Mouse (Mus musculus) midbrain, embryonic 13.5 days (tissue): ENCODE measurements around the gene A1cf. TPM values are rescaled to one million over a fixed set of nuclear protein-coding genes. Genes with fewer than 3 reads are reported as not detected.

Source experiments
- ATAC-seq: fragments of 200-750 bp; cut with Nextera tagmentation; 2 replicates; pipeline ENCODE4 v1.8.0; 2017; ENCODE audit warnings: mild to moderate bottlenecking, moderate TSS enrichment, moderate library complexity
- H3K27ac ChIP-seq: fragments of 300-500 bp; sonication (generic); 2 replicates; pipeline ENCODE4 v1.5.1; 2015; ENCODE audit warnings: inconsistent platforms, mild to moderate bottlenecking, moderate library complexity
- H3K27me3 ChIP-seq: fragments of 300-500 bp; sonication (generic); 2 replicates; pipeline ENCODE4 v1.6.1; 2015; ENCODE audit warnings: mild to moderate bottlenecking, inconsistent platforms
- H3K36me3 ChIP-seq: fragments of 300-500 bp; sonication (generic); 2 replicates; pipeline ENCODE4 v1.6.1; 2015; ENCODE audit warnings: mild to moderate bottlenecking, inconsistent platforms
- H3K4me1 ChIP-seq: fragments of 300-500 bp; sonication (generic); replicated peaks from 2 replicates; pipeline ENCODE4 v1.6.1; 2015; ENCODE audit warnings: inconsistent platforms
- H3K4me2 ChIP-seq: fragments of 300-500 bp; sonication (generic); replicated peaks from 2 replicates; pipeline ENCODE4 v1.6.1; 2015; ENCODE audit warnings: moderate library complexity, mild to moderate bottlenecking, inconsistent platforms
- H3K4me3 ChIP-seq: fragments of 300-500 bp; sonication (generic); replicated peaks from 2 replicates; pipeline ENCODE4 v1.5.1; 2015; ENCODE audit warnings: mild to moderate bottlenecking, inconsistent platforms
- H3K9ac ChIP-seq: fragments of 300-500 bp; sonication (generic); replicated peaks from 2 replicates; pipeline ENCODE4 v1.6.1; 2015; ENCODE audit warnings: mild to moderate bottlenecking, inconsistent platforms
- H3K9me3 ChIP-seq: fragments of 300-500 bp; sonication (generic); 2 replicates; pipeline ENCODE4 v1.6.1; 2016; ENCODE audit warnings: mild to moderate bottlenecking, inconsistent platforms
- WGBS: fragments of 180-500 bp; shearing (Covaris S2); methylation state at CpG from one replicate; pipeline ENCODE4 v1.1.7; 2015; 5-methylcytosine and 5-hydroxymethylcytosine counted together
- polyA plus RNA-seq: library from polyadenylated mRNA; unstranded; fragments of >200 nt; fragmentation: Nextera tagmentation; extraction: Ambion mirVana; gene quantifications from 2 replicates; pipeline ENCODE4 v1.2.1, GENCODE M21; 2015

A1cf gene
- not detected in 2 replicates for polyA plus RNA-seq

DNA sequence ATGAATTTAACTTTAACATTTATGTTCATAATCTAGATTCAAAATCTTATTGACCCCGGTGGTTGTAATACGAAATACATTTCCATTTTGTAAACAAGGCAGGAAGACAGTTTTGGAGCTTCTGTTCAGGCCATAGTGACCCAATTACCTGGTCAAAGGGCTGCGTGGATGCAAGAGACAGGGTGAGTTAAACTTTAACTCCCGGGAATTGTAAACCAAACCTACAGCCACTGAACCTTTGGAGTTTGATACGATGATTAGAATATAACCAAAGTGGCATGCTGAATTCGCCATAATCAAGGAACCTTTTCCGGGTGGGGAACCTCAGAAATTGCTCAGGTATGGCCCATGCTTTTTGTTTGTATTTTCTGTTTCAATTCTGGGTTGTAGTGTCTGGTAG is at the start of gene A1cf:
Gene A1cf, plus strand, starts transcription at position 244 of the 400 bp plus-strand sequence.
- Histone ChIP-seq H3K27me3 (no peaks in the 10 kb centered on the region), H3K9ac (no peak within 1 kb of the TSS), H3K36me3 (no peaks in the 10 kb centered on the region), H3K27ac (no peak within 1 kb of the TSS), H3K9me3 (no peaks in the 10 kb centered on the region), H3K4me1 (no peaks in the 10 kb centered on the region), H3K4me2 (no peak within 1 kb of the TSS), H3K4me3 (no peak within 1 kb of the TSS)
- 91% methylated on average over 7 of the region's 7 CpGs for WGBS
- ATAC-seq: no peak

DNA sequence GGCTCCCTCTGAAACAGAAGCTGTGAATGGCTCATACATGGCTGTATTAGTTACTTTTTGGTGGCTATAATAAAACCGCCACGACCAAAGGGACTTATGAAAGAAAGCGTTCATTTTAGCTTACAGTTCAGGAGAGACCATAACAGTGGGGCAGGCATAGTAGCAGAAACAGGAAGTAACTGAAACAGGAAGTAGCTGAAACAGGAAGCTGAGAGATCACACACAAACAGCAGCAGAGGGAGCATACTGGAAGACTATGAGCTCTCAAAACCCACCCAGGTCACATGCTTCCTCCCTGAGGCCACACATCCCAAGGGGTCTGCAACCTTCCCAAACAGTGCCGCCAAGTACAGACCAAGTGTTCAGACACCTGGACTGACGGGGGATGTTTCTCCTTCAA is 34.3 kb upstream of the A1cf start:
- H3K27ac ChIP-seq: no peak overlapping the region
- H3K9ac ChIP-seq: no peak overlapping the region
- no peaks in the 10 kb centered on the region for H3K9me3 ChIP-seq
- no peak overlapping the region for H3K4me3 ChIP-seq
- no peak overlapping the region for H3K4me2 ChIP-seq
- H3K4me1 ChIP-seq: no peaks in the 10 kb centered on the region
- 95% methylated on average over 5 of the region's 5 CpGs for WGBS
- no peak for ATAC-seq
- H3K36me3 ChIP-seq: no peaks in the 10 kb centered on the region
- H3K27me3 ChIP-seq: no peaks in the 10 kb centered on the region

DNA sequence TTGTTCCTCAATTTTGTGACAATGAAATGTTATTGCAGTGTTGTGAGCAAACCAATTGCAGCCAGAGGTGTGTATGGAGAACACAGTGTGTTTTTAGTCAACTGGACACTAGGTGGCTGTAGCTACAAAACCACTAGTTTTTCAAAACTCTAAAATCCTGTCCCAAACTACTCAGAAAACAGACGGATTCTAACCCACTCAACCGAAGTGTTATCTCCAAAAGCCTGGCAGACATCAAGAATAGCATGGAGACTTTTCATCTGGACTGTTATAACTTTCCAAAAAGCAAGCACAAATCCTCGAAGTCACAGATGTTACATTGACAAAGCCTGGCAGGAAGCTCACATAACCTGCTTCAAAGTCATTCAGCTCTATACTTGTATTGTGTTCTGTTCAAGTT is 6.7 kb upstream of the A1cf start:
- no peaks in the 10 kb centered on the region for H3K9me3 ChIP-seq
- H3K4me1 ChIP-seq: no peaks in the 10 kb centered on the region
- H3K27me3 ChIP-seq: no peaks in the 10 kb centered on the region
- H3K4me2 ChIP-seq: no peak overlapping the region
- no peaks in the 10 kb centered on the region for H3K36me3 ChIP-seq
- H3K4me3 ChIP-seq: no peak overlapping the region
- 73% methylated on average over 3 of the region's 3 CpGs for WGBS
- no peak for ATAC-seq
- no peak overlapping the region for H3K9ac ChIP-seq
- no peak overlapping the region for H3K27ac ChIP-seq

DNA sequence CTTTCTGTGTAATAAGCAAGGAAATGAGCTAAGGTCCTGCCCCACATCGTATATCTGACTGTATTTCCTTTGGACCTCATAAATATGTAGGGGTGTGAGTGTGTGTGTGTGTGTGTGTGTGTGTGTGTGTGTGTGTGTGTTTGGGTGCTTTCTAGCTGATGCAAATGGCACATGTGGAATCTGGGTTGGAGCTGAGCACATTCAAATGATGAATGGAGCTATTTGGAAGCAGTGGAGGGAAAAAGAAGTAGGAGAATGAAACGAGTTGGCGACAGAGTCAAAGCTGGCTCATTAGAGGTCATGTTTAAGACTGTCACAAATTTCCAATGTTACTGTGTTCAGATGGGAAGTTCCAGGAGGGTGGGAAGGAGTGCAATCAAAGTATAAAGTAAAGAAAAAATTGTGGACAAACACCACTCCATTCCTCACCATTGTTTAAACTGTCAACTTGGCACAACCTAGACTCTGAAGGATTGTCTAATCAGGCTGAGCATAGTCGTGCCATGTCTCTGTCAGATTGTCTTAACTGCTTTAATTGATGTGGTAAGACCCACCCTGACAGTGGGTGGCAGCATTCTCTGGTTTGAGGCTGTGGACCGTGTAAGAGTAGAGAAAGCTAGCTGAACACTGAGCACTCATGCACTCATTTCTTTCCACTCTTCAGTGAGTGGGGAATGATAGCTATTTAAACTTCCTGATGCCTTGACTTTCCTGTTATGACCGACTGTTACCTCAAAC is 5.9 kb upstream of the A1cf start:
- WGBS: 70% methylated on average over 6 of the region's 6 CpGs

DNA sequence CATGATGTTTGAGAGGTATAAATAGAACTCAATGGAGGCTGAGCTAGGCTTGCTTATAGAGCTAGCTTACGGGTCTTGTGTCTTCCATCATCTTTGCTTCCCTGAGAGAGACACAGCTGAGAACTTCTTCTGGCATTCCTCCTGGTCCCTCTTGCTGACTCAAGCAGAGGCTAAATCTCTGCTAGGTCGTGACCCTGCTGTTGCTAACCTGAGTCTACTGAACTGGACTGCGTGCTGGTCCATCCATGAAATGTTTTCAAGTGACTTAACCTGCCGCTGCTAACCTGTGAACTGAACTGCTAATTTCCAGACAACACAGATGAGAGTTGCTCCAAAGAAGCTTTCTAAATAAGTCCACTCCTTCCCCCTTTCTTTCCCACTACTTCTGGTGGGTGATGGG is 3.1 kb upstream of the A1cf start:
- Histone ChIP-seq H3K4me3 (no peak overlapping the region), H3K27ac (no peak overlapping the region), H3K9me3 (no peaks in the 10 kb centered on the region), H3K4me2 (no peak overlapping the region), H3K9ac (no peak overlapping the region), H3K4me1 (no peaks in the 10 kb centered on the region), H3K36me3 (no peaks in the 10 kb centered on the region), H3K27me3 (no peaks in the 10 kb centered on the region)
- WGBS: 84% methylated on average over 4 of the region's 4 CpGs
- no peak for ATAC-seq

More for the DNA sequence above, 5.9 kb upstream of the A1cf start:
- H3K9me3 ChIP-seq: no peaks in the 10 kb centered on the region
- H3K4me2 ChIP-seq: no peak overlapping the region
- no peaks in the 10 kb centered on the region for H3K27me3 ChIP-seq
- H3K27ac ChIP-seq: no peak overlapping the region
- ATAC-seq: no peak
- H3K4me1 ChIP-seq: no peaks in the 10 kb centered on the region
- H3K9ac ChIP-seq: no peak overlapping the region
- no peak overlapping the region for H3K4me3 ChIP-seq
- H3K36me3 ChIP-seq: no peaks in the 10 kb centered on the region

DNA sequence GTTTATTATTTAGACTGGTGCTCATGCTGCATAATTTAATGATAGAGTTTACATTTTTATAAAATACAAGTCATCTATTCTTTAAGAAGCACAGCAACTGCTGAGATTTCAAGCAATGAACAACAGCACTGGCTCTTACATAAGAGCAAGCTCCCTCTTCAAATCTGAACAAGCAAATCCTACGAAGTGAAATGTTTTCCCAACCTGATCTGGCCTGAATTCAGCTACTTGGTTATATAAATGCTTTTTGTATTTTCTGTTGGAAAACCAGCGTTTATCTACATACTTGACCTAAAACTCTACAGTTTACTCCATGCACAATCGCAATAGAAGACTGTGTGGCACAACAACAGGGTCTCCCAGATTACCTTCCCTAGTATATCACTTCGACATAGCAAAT is 488 bp upstream of the A1cf start:
- H3K36me3 ChIP-seq: no peaks in the 10 kb centered on the region
- no peak overlapping the region for H3K9ac ChIP-seq
- ATAC-seq: no peak
- no peak overlapping the region for H3K4me3 ChIP-seq
- no peak overlapping the region for H3K4me2 ChIP-seq
- no peaks in the 10 kb centered on the region for H3K4me1 ChIP-seq
- H3K27ac ChIP-seq: no peak overlapping the region
- WGBS: 87% methylated on average over 4 of the region's 4 CpGs
- H3K9me3 ChIP-seq: no peaks in the 10 kb centered on the region
- H3K27me3 ChIP-seq: no peaks in the 10 kb centered on the region

DNA sequence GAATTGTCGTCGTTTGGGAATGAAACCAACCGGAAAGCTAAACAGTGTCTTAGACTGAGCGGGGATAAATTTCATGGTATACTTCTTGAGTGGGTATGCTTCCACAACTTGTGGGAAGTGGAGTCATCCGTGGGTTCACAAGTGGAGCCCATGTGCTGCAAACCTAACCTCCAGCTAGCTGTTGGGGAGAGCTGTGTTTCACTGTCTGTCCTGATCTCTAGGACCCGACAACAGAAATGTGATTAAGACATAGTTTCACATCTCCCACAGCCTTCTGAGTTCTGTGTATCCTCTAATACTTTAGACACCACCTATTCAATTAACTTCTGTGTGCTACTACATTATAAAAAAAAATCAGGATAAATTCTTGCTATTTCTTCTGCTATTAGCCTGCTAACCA is 407 bp downstream of the A1cf start:
- Histone ChIP-seq H3K27ac (no peak overlapping the region), H3K9me3 (no peaks in the 10 kb centered on the region), H3K9ac (no peak overlapping the region), H3K4me2 (no peak overlapping the region), H3K27me3 (no peaks in the 10 kb centered on the region), H3K36me3 (no peaks in the 10 kb centered on the region), H3K4me3 (no peak overlapping the region), H3K4me1 (no peaks in the 10 kb centered on the region)
- no peak for ATAC-seq
- 91% methylated on average over 6 of the region's 6 CpGs for WGBS

DNA sequence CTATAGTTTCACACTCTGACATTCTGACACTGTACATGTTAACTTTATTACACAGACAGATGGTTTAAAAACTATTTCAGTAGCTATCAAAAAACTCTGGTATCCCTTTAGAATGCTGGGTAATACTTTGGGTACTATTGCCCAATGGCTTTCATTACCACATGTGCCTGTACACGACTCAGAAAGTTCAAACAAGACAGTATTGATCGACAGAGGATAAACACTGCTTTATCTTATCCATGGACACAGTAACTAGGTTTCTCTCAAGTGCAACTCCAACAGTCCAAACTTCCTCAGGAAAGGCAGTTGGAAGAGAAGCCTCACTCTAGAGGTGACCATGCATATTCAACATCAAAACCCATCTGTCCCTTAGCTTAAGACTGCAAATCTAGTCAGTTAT is 2.8 kb downstream of the A1cf start:
- 84% methylated on average over 2 of the region's 2 CpGs for WGBS
- no peak overlapping the region for H3K4me3 ChIP-seq
- H3K36me3 ChIP-seq: no peaks in the 10 kb centered on the region
- no peak overlapping the region for H3K9ac ChIP-seq
- no peak for ATAC-seq
- H3K4me2 ChIP-seq: no peak overlapping the region
- H3K9me3 ChIP-seq: no peaks in the 10 kb centered on the region
- H3K27me3 ChIP-seq: no peaks in the 10 kb centered on the region
- no peak overlapping the region for H3K27ac ChIP-seq
- H3K4me1 ChIP-seq: no peaks in the 10 kb centered on the region

DNA sequence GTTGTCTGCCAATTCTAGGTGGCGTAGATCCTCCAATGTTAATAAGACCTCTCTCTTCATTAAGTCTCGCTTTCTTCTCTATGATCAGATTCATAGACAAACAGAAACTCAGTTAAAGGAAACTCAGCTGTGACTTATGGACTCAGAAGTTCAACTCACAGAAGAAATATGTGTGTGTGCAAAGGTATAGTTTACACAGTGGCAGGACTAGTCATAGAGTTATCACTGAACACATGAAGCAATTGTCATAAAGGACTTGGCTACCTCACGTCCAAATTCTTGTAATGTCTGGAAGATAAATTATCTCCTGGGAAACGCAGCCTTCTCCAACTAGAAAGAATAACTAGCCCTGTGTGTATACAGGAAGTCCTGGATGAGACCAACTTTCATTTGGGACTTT is 9.4 kb downstream of the A1cf start:
- Histone ChIP-seq H3K9me3 (no peaks in the 10 kb centered on the region), H3K4me2 (no peak overlapping the region), H3K27ac (no peak overlapping the region), H3K9ac (no peak overlapping the region), H3K4me3 (no peak overlapping the region), H3K36me3 (no peaks in the 10 kb centered on the region), H3K4me1 (no peaks in the 10 kb centered on the region), H3K27me3 (no peaks in the 10 kb centered on the region)
- ATAC-seq: no peak
- 84% methylated on average over 4 of the region's 4 CpGs for WGBS

DNA sequence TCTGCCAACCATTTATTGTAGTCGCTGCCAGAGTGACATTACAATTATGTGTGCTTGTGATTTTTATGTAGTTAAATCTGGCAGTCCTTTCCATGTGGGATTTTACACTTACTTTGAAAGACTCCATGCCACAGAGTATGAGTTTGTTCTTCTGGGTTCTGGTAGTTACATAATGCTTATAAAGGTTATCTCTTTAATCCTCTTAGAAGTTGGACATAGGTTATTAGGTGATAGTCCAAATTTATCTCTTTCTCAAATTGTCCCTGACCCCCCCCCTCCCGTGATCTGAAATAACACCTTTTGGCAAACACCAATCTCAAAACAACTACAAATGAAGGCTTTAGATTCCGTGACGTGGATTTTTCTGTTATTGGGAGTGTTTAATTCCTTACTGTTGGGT is 16.0 kb downstream of the A1cf start:
- Histone ChIP-seq H3K36me3 (no peaks in the 10 kb centered on the region), H3K4me2 (no peak overlapping the region), H3K27me3 (no peaks in the 10 kb centered on the region), H3K9me3 (no peaks in the 10 kb centered on the region), H3K9ac (no peak overlapping the region), H3K27ac (no peak overlapping the region), H3K4me1 (no peaks in the 10 kb centered on the region), H3K4me3 (no peak overlapping the region)
- no peak for ATAC-seq
- WGBS: 79% methylated on average over 4 of the region's 4 CpGs

DNA sequence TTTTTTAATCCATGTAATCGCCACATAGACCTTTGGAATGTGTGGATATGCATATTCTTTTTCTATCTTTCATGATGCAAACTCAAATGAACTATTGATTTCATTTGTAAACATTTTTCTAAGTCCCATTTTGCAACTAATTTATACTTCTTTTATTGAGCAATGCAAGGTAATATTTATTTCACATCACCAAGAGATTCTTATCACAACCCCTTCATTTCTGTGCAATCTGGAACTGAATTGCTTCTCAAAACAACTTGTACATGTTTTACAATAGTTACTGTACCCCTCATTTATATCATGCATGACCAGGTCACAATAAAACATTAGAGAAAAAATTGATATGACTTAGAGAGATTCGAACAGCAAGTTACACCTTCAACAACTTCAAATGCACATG is 18.7 kb downstream of the A1cf start:
- Histone ChIP-seq H3K4me2 (no peak overlapping the region), H3K36me3 (no peaks in the 10 kb centered on the region), H3K4me3 (no peak overlapping the region), H3K4me1 (no peaks in the 10 kb centered on the region), H3K27me3 (no peaks in the 10 kb centered on the region), H3K9ac (no peak overlapping the region), H3K27ac (no peak overlapping the region), H3K9me3 (no peaks in the 10 kb centered on the region)
- 97% methylated on average over 2 of the region's 2 CpGs for WGBS
- no peak for ATAC-seq

DNA sequence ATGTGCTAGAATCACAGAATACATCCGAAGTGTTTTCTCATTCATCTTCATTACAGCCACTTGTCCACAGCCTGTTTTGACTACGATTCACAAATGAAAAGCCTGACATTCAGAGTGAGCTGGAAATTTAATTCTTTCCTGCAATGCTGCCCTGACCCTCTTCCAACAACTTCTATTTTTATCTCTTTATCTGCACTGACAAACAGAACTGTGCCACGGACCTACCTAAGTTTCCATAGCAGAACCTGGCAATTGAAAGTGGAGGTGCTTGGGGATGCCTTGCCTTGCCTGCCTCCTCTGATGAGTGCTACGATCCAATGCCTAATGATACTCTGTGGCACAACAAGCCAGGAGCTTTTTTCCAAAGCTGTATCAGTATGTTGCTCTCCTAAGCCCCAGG is 21.4 kb downstream of the A1cf start:
- Histone ChIP-seq H3K27ac (no peak overlapping the region), H3K4me2 (no peak overlapping the region), H3K9ac (no peak overlapping the region), H3K4me1 (no peaks in the 10 kb centered on the region), H3K36me3 (no peaks in the 10 kb centered on the region), H3K27me3 (no peaks in the 10 kb centered on the region), H3K9me3 (no peaks in the 10 kb centered on the region), H3K4me3 (no peak overlapping the region)
- no peak for ATAC-seq
- WGBS: 90% methylated on average over 4 of the region's 4 CpGs
